Mouse (Mus musculus) megakaryocyte-erythroid progenitor cell, adult 5-6 weeks (primary cell): ENCODE results near the gene Heg1. TPM values are rescaled to one million over a fixed set of nuclear protein-coding genes. Genes with fewer than 3 reads are reported as not detected.

Source experiments
- ATAC-seq: replicated peaks from 2 replicates; pipeline ENCODE4 v1.8.0; 2016; ENCODE audit warnings: mild to moderate bottlenecking, inconsistent platforms; ENCODE audit not compliant: severe bottlenecking, poor library complexity, low FRiP score, low TSS enrichment
- total RNA-seq, 2 experiments: library from RNA; stranded (forward) in 1 of 2; stranded (reverse) in 1 of 2; fragments of 200-1000, 215-1000 nt in 1 of 2; fragments of >200 nt in 1 of 2; fragmentation: Nextera tagmentation in 1 of 2; gene quantifications; 2 replicates each; pipeline ENCODE4 v1.2.3; 2014 to 2017

Heg1 gene
- total RNA-seq, 2 experiments from 2014 or later, result 54.2 to 88.3 TPM

DNA sequence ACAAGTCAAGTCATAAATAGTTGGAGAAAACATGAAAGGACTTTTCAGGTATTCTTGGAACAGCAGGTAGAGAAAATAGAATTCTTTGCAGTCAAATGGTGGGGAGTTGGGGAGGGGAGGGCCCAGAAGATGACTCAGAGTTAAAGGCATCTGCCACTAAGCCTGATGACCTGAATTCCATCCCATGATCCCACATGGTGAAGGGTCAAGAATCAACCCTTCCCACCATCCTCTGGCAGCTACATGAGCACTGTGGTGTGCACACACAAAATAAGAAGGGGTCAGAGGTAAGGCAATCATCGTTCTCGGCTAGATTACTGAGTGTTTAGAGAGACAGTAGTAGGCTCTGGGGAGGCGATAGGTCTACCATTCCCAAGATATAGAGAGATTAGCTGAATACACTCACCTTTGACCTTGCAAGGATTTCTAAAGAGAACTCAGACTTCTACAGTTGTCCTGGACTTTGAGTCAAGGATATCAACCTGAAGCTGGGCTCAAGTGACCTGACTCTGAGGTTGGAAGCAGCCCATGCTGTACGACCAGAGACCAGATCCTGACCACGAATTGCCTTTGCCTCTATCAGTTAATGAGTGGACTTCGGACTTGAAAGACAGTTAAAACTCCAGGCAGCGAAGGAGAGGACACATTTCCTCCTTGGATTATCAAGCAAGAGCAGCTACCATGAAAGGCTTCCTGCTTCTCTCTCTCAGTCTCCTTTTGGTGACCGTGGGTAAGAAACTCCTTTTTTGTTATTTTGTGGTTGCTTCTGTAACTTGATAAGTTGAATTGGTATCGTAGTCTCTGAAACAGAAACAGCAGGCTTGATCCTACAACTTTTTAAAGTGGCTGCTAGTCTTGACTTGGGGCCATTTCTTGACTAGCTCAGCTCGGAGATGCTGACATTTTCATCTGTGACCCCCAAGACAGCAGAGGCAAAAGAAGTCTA lies 109.9 kb downstream of the Heg1 start, which contains the start of gene Muc13:
TSS of gene Muc13 (plus strand) at position 192 of the 946 bp plus-strand sequence.
- ATAC-seq, result no peak

DNA sequence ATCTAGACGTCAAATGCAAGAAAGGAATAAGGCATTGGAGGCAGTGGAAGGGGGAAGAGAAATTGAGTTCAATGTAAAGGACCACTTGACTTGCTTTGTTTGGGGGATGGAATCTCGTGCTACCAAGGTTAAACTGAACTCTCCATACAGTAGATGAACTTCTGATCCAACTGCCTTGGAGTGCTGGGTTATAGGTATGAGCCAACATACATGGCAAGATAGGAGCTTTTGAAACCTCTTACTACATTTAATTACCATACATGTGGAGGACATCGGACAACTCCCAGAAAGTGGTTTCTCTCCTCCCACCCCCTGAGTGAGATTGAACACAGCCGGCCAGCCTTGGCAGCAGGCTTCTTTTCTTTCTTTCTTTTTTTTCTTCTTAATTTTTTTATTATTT lies 110.9 kb downstream of the Heg1 start:
- no peak for ATAC-seq

DNA sequence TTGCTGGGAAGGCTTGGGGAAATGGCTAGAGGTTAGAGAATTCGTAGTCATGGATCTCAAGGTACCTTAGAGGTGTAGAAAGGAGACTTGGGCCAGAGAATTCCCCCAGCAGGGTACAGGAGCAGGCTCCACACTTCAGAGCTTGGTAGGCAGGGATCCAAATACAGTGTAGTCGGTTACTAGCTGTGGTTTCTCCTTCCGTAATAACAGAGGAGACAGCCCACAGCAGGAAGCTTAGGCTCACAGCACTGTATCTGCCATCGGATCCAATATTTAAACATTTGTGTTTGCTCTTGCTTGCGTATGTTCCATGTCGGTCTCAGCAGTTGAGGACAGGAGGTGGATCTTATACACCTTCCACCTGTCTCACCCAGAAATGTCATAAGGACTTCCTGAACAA lies 111.7 kb downstream of the Heg1 start:
- ATAC-seq, result 0 out of 2 replicates have a peak, but pooled peaks have one; percentile 28

DNA sequence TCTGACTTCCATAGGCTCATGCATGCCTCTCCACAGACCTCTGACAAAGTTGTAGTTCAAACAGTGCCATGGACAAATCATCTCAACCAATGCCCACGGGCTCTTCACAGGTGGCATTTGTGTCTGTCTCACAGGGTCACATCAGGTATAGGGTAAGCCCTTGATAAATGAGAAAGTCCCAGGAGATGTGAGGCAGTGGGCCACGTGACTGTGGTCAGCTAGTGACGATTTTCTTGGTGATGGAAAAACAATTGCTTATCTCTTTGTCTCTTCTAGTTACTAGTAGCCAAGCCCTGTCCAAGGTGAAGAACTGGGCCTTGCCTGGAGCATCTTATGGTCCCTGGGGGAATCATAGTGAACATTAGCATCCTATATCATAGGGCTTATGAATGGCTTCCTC lies 112.6 kb downstream of the Heg1 start:
- ATAC-seq, result 0 out of 2 replicates have a peak, but pooled peaks have one; percentile 15

DNA sequence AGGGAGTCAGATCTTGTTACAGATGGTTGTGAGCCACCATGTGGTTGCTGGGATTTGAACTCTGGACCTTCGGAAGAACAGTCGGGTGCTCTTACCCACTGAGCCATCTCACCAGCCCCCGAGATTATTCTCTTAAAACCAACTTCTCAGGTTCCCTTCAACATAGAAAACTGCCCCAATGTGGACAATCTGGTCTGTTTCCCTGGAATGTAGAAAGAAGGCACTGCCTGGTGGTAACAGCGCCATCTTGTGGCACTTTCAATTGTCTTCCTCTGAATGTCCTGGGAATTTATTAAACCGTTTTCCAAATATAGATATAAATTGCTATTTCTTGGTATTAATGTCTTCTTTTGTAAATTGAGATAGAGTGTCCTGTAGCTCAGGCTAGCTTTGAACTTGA lies 113.7 kb downstream of the Heg1 start:
- no peak; the same call in 1 of the 2 replicates for ATAC-seq

DNA sequence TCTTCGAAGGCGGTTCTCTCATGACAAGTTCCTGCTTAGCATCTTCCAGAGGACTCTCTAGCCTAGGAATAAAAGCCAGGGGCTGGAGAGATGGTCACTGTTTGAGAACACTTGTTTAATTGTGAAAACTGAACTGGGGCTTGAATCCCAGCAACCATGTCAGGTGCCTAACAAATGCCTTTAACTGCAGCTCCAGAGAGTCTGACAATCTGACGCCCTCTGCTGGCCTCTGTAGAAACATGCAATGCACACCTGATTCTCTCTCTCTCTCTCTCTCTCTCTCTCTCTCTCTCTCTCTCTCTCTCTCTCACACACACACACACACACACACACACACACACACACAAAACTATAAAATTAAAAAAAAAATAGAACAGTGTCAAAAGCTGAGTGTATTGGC lies 125.8 kb downstream of the Heg1 start:
- 0 out of 2 replicates have a peak, but pooled peaks have one; percentile 30 for ATAC-seq

DNA sequence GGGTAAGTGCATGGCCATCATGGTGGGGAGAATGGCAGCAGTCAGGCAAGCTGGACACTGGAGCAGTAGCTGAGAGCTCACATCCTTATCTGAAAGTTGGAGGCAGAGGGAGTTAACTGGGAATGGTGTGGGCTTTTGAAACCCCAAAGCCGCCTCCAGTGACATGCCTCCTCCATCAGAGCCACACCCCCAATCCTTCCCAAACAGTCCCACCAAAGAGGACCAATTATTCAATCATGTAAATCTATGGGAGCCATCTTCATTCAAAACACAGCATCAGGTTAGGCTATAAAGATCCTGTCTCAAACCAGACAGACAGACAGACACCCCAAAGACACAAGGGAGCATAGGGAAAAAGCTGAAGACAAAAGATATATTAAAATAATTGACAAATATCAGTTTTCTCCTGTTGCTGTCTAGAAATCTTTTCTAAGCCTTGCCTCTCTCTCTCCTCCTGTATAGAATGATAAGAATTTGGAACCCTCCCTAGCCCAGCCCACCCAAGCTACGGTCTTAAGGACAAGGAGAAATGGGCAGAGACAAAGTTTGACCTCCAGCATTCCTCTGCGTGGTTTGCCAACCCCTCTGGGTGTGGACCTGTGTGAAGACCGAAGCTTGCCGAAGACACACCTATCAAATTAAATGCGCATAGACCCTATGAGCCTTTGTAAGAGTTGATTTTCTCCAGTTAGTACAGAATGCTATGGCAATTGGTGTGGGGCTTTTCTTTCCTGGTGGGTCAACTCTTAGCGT lies 134.4 kb downstream of the Heg1 start:
- ATAC-seq, result no peak

DNA sequence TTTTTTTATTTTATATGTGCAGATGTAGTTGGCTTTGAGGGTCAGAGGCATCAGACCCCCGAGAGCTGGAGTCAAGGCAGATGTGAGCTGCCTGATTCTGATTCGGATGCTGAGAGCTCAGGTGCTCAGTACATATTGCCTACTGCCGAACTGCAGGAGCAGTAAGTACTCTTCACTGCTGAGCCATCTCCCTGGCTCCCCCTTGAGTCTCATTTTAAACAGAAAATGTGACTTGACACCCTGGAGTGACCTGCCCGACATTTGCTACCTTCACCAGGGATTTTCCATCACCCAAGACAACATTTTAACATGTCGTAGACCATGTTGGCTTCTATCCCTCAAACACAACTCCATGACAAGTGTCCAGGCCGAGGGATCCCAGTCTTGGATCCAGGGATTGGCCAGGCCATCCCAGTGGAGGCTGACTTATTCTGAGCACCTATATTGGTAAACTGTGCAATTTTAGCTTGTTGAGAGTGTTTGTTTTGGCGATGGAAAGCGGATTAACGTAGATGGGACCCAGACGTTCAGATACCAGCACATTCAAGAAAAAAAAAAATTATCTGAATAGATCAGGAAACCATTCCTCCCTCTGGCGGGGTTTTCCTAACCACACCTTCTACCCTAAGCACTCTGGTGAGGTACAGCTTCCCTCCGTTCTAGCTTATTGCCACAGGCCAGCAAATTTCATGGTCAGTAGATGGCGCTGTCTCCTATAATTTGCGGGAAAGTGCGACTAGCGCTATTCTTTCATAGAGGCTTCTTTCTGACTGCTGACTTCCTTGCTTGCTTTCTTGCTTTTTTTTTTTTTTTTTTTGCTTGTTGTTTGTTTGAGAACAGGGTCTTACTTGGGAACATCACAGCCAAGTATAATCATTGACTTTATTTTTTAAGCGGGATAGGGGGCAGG lies 136.4 kb downstream of the Heg1 start:
- peak; percentile 90 for ATAC-seq

Other genes starting within 250 kb of the Heg1 start
- gene Slc12a8, start 167.0 kb upstream of the Heg1 start, total RNA-seq (2014; fragmentation: Nextera tagmentation), result not detected in 2 replicates
- gene Slc12a8, start 167.0 kb upstream of the Heg1 start, total RNA-seq (2017), result not detected in 2 replicates
- gene Muc13, start 109.7 kb downstream of the Heg1 start, total RNA-seq (2014; fragmentation: Nextera tagmentation), result 55.5 and 80.6 TPM in 2 replicates
- 66.2 and 172 TPM in 2 replicates for gene Muc13, start 109.7 kb downstream of the Heg1 start, total RNA-seq (2017)
- not detected in 2 replicates for gene Itgb5, start 145.3 kb downstream of the Heg1 start, total RNA-seq (2014; fragmentation: Nextera tagmentation)
- 0.47 and 0.53 TPM in 2 replicates for gene Itgb5, start 145.3 kb downstream of the Heg1 start, total RNA-seq (2017)